Mouse (Mus musculus) right cerebral cortex, postnatal 14 days (tissue): ENCODE measurements at regions not wholly inside any gene's neighbourhood (a gene's known extent, or its start where the extent isn't known, plus 50 kb on each side); places are given as distances from the start of the nearest gene placed in this dataset.

ENCODE experiments used
- DNase-seq: peaks from one replicate; pipeline ENCODE4 v3.0.0; 2022

GRCm38 (mm10) chr10:38269136-38269535 lies 552.4 kb downstream of the Rfpl4b start:
- no peak for DNase-seq

DNA sequence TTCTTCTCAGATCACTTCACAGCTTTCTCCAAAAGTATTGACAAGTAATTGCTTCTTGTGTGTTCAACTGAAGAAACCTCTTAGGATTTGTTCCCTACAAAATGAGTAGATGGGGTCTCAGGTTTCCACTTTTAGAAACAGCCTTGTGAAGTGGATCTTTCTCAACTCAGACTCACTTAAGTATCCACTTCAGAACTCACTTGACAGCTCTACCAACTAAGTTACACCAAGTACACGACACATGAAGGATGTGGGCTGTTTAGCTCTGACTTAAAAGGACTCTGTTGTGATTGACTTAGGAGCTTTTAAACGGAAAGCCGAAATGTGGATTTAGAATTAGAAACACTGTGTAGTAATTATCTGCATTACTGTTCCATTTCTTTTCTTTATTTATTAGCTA lies 556.0 kb downstream of the Rfpl4b start:
- DNase-seq: no peak

DNA sequence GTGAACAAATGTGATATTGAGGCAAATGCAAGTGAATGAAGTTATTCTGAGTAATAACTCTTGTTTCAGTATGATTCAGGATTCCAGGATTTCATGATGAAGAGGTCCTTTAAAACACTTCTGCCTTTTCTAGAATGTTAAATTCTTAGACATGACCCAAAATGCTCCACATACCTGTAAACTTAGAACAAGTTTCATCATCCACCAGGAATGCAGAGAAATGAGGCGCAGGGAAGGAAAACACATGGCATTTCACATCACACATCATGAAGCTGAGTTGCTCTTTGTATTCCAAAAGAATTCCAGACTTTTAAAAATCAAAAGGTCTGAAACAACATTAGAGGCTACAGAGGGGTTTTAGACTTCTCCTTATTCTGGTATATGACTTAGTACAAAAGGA lies 574.8 kb downstream of the Rfpl4b start:
- DNase-seq: no peak
